Mouse (Mus musculus) intestine, postnatal 0 days (tissue): ENCODE results near the gene Snx6. TPM values are rescaled to one million over a fixed set of nuclear protein-coding genes. Genes with fewer than 3 reads are reported as not detected.
"Not testable (repeated sequence)": the region's sequence is repeated elsewhere in the genome, so short reads cannot be mapped to it uniquely, and the experiment has no call there.

Experiments used
- ATAC-seq: fragments of 200-750 bp; cut with Nextera tagmentation; 2 replicates; pipeline ENCODE4 v1.8.0; 2017; ENCODE audit warnings: mild to moderate bottlenecking, moderate TSS enrichment, moderate library complexity
- H3K27ac ChIP-seq: fragments of 300-500 bp; sonication (generic); 2 replicates; pipeline ENCODE4 v1.5.1; 2014; ENCODE audit warnings: mild to moderate bottlenecking, low read depth, low read length, moderate library complexity
- H3K27me3 ChIP-seq: fragments of 300-500 bp; sonication (generic); replicated peaks from 2 replicates; pipeline ENCODE4 v1.6.1; 2014; ENCODE audit warnings: low read length, mixed read lengths; ENCODE audit not compliant: control insufficient read depth, insufficient read depth
- H3K36me3 ChIP-seq: fragments of 300-500 bp; sonication (generic); 2 replicates; pipeline ENCODE4 v1.6.1; 2014; ENCODE audit warnings: mild to moderate bottlenecking, moderate library complexity; ENCODE audit not compliant: control insufficient read depth, insufficient read depth
- H3K4me1 ChIP-seq: fragments of 300-500 bp; sonication (generic); replicated peaks from 2 replicates; pipeline ENCODE4 v1.6.1; 2014; ENCODE audit warnings: antibody characterized with exemption, low read length, mixed read lengths; ENCODE audit not compliant: control insufficient read depth, insufficient read depth
- H3K4me2 ChIP-seq: fragments of 300-500 bp; sonication (generic); replicated peaks from 2 replicates; pipeline ENCODE4 v1.6.1; 2014; ENCODE audit warnings: low read depth, mild to moderate bottlenecking, moderate library complexity
- H3K4me3 ChIP-seq: fragments of 300-500 bp; sonication (generic); 2 replicates; pipeline ENCODE4 v1.5.1; 2014; ENCODE audit warnings: low read depth, low read length
- H3K9ac ChIP-seq: fragments of 300-500 bp; sonication (generic); 2 replicates; pipeline ENCODE4 v1.6.1; 2014; ENCODE audit warnings: mild to moderate bottlenecking, low read depth, low read length
- H3K9me3 ChIP-seq: fragments of 300-500 bp; sonication (generic); 2 replicates; pipeline ENCODE4 v1.6.1; 2016; ENCODE audit warnings: mixed run types; ENCODE audit not compliant: control insufficient read depth
- CTCF ChIP-seq: sonication (generic); IDR thresholded peaks from 2 replicates; pipeline ENCODE4 v1.5.1; 2016; ENCODE audit warnings: low read depth, mild to moderate bottlenecking, control low read depth, antibody characterized with exemption, moderate library complexity
- WGBS: fragments of 180-500 bp; shearing (Covaris S2); extraction: QIAGEN DNeasy Blood & Tissue Kit; methylation state at CpG from one replicate; pipeline ENCODE4 v1.1.7; 2014; 5-methylcytosine and 5-hydroxymethylcytosine counted together
- polyA plus RNA-seq: library from polyadenylated mRNA; unstranded; fragments of >200 nt; fragmentation: Nextera tagmentation; extraction: Ambion mirVana; gene quantifications from 2 replicates; pipeline ENCODE4 v1.2.1, GENCODE M21; 2015

The Snx6 gene
- polyA plus RNA-seq, 1 experiment from 2014 or later, result 167 TPM

- Histone ChIP-seq H3K9me3 (no peaks in the 10 kb centered on the region), H3K4me2 (peak overlapping the region; percentile 56), H3K9ac (no peak overlapping the region), H3K4me1 (0 out of 2 replicates have a peak, but pooled peaks cover 6% of the 10 kb centered on the region), H3K36me3 (no peaks in the 10 kb centered on the region), H3K4me3 (peak overlapping the region; percentile 24), H3K27me3 (no peaks in the 10 kb centered on the region), H3K27ac (no peak overlapping the region)
- peak; percentile 71 for ATAC-seq
- TF ChIP-seq CTCF, result no peak
- WGBS, result 6% methylated on average over 11 of the region's 11 CpGs
These were observed 39.5 kb upstream of the Snx6 start for GRCm38 (mm10) chr12:54834925-54835447.

- no peak for TF ChIP-seq CTCF
- 68% methylated on average over 9 of the region's 9 CpGs for WGBS
- Histone ChIP-seq H3K36me3 (no peaks in the 10 kb centered on the region), H3K9ac (no peak overlapping the region), H3K4me2 (no peak overlapping the region), H3K4me1 (0 out of 2 replicates have a peak, but pooled peaks cover 6% of the 10 kb centered on the region), H3K9me3 (no peaks in the 10 kb centered on the region), H3K27ac (no peak overlapping the region), H3K4me3 (no peak overlapping the region), H3K27me3 (no peaks in the 10 kb centered on the region)
- ATAC-seq, result no peak
These were observed 38.4 kb upstream of the Snx6 start for GRCm38 (mm10) chr12:54833856-54834399.

GRCm38 (mm10) chr12:54831927-54832326, 36.4 kb upstream of the Snx6 start:
- WGBS, result 77% methylated on average over 1 of the region's 1 CpGs
- not testable (repeated sequence) for H3K27ac ChIP-seq, H3K9me3 ChIP-seq, H3K9ac ChIP-seq, H3K27me3 ChIP-seq, ATAC-seq, H3K4me3 ChIP-seq, H3K4me2 ChIP-seq, H3K36me3 ChIP-seq, H3K4me1 ChIP-seq

GRCm38 (mm10) chr12:54830574-54830973, 35.1 kb upstream of the Snx6 start:
- Histone ChIP-seq H3K4me2 (no peak overlapping the region), H3K27ac (no peak overlapping the region), H3K9me3 (no peaks in the 10 kb centered on the region), H3K4me1 (0 out of 2 replicates have a peak, but pooled peaks cover 5% of the 10 kb centered on the region), H3K9ac (no peak overlapping the region), H3K4me3 (no peak overlapping the region), H3K36me3 (no peaks in the 10 kb centered on the region), H3K27me3 (no peaks in the 10 kb centered on the region)
- peak; percentile 95 for TF ChIP-seq CTCF
- WGBS, result 14% methylated on average over 6 of the region's 6 CpGs
- no peak for ATAC-seq

GRCm38 (mm10) chr12:54829876-54830275, 34.4 kb upstream of the Snx6 start:
- TF ChIP-seq CTCF, result no peak
- WGBS, result 58% methylated on average over 5 of the region's 5 CpGs
- ATAC-seq, result no peak
- H3K9ac ChIP-seq, result no peak overlapping the region
- no peak overlapping the region for H3K4me3 ChIP-seq
- no peak overlapping the region for H3K27ac ChIP-seq
- H3K36me3 ChIP-seq, result no peaks in the 10 kb centered on the region
- H3K4me2 ChIP-seq, result no peak overlapping the region
- no peaks in the 10 kb centered on the region for H3K27me3 ChIP-seq
- no peaks in the 10 kb centered on the region for H3K4me1 ChIP-seq
- H3K9me3 ChIP-seq, result no peaks in the 10 kb centered on the region

- Histone ChIP-seq H3K9ac (no peak overlapping the region), H3K27me3 (no peaks in the 10 kb centered on the region), H3K4me3 (no peak overlapping the region), H3K36me3 (no peaks in the 10 kb centered on the region), H3K9me3 (no peaks in the 10 kb centered on the region), H3K4me1 (no peaks in the 10 kb centered on the region; the same call in 1 of the 2 replicates), H3K27ac (no peak overlapping the region), H3K4me2 (no peak overlapping the region)
- ATAC-seq, result no peak
- TF ChIP-seq CTCF, result no peak
- 80% methylated on average over 1 of the region's 1 CpGs for WGBS
These were observed 32.5 kb upstream of the Snx6 start for GRCm38 (mm10) chr12:54828043-54828442.
